Mouse (Mus musculus): ENCODE measurements around the gene Ntm.

DNA sequence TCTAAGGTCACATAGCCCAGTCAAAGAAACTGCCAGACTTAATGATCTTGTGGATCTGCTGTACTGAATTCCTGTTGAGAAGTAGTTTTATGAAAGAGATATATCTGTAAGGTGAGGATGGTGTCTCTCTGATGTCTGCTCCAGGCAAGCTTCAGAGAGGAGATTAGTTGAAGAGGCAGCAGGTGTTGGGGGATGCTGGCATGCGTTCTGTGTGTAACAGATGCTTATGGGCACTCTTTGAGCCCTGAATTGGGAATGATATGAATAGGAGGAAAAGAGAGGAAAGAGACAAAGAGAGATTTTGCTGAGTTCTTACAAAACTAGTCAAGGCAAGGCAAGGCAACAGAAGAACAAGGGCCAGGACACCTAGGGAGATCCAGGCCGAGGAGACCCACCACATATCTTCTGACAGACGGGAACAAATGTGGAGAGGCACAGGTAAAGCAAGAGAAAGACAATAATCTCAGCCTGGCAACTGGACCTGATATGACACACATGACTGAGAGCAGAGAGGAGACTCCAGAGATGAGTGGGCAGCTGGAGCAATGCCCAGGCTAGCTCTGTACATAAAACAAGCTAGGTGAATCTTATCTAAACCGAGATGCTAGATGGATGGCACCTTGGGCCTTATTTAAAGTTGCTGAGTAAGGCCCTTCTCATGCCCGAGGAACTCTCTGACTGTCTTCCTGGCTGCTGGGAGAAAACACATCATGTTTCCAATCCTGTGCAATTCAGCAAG is 18.4 kb upstream of the Ntm start:
- TF ChIP-seq POLR2A (IDR thresholded peaks at IDR 0.05; ENCODE audit: borderline replicate concordance, control insufficient read depth, low read depth, low read length) (no peak), CTCF (IDR thresholded peaks at IDR 0.05; ENCODE audit: control insufficient read depth, insufficient read depth, low read length) (no peak)

Data from bone marrow, adult 2 months (tissue).